Mouse (Mus musculus) ES-Bruce4 (cell line): ENCODE measurements around the gene Ak3.

Source experiments
- CTCF ChIP-seq: IDR thresholded peaks from one replicate; pipeline ENCODE4 v1.8.1; 2011; ENCODE audit warnings: low read depth, low read length
- EP300 ChIP-seq: IDR thresholded peaks from 2 replicates; pipeline ENCODE4 v1.6.1; 2011; ENCODE audit warnings: low read depth, low read length; ENCODE audit not compliant: insufficient read depth

DNA sequence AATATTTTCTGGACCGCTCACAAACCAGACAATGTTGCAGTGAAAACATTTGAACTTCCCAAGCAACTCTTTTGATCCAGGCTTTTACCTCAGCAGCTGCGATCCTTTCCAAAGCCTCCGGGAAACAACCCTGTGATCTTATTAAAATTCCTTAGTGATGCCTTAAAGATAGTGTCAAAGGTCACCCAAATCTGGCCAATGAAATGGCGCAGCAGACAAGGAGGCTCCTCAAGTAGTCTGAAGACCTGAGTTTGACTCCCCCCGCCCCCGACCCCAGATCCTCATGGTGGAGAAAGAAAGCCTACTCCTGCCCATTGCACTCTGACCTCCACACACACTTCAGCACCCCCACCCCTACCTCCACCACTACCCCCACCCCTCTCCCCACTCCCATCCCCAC, 12.5 kb upstream of the Ak3 start:
- TF ChIP-seq CTCF = no peak
- no peak for TF ChIP-seq EP300
